ENCODE assay signal across 8 mouse cellular contexts in the genomic region with DNA sequence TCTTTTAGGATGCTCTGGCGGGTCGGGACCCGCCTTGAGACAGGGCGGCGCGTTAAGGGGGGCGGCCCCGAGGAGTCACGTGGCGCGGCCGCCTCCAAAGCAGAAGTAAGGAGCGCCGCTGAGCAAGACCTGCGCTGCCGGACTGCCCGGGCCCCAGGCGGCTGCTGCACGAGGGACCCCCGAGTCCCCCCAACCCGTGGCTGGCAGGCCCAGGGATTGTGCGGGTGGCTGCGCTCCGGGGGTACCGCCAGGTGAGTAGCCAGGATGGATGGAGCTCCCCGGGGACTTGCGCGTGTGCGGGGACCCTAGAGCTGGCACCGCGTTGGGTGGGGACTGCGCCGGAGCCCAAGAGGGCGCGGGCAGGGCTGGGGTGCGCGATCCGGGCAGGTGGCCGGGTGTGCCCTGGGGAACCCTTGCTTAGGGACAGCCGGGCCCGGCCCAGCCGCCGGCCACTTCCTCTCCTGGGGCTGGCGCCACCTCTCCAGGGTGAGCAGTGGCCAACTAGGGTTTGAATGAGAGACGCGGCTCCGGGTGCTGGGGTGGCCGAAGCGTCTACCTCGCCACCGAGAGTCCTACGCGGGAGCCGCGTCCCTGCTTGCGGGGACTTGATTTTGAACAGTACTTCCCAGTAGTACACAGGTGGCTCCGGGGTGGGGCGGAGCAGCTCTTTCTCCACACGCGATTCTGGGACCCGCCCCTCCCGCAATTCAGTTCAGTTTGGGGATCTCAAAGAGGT. TPM values are rescaled to one million over a fixed set of nuclear protein-coding genes. Genes with fewer than 3 reads are reported as not detected.
DNase-seq lines count a peak whose midpoint lies in the region; TF ChIP-seq lines count a peak whose summit lies in the region.

Plcg2 (plus strand) TSS at position 113 of the 736 bp plus-strand sequence.

- no peak for TF ChIP-seq CTCF in testis, adult 2 months (IDR thresholded peaks at IDR 0.05; ENCODE audit: control insufficient read depth, insufficient read depth, insufficient replicate concordance, low read depth, low read length)
- no peak for TF ChIP-seq CTCF in embryonic fibroblast, embryonic 13.5 days (IDR thresholded peaks at IDR 0.05; ENCODE audit: borderline replicate concordance, insufficient read depth, low read length)

- H3K4me1 ChIP-seq in testis, adult 2 months (ENCODE audit: control insufficient read depth, insufficient read depth, low read length) = peaks cover 9% of the 10 kb centered on the region
- H3K4me1 ChIP-seq in embryonic fibroblast, embryonic 13.5 days (ENCODE audit: control insufficient read depth, insufficient read depth, low read length) = no peaks in the 10 kb centered on the region
- peaks cover 70% of the 10 kb centered on the region for H3K4me1 ChIP-seq in megakaryocyte, embryonic 14.5 days

- no peaks in the 10 kb centered on the region for H3K27me3 ChIP-seq in testis, adult 2 months (ENCODE audit: control insufficient read depth, insufficient read depth, low read length)
- no peaks in the 10 kb centered on the region for H3K27me3 ChIP-seq in megakaryocyte, embryonic 14.5 days (replicated peaks)

- no peaks in the 10 kb centered on the region for H3K36me3 ChIP-seq in testis, adult 2 months (ENCODE audit: control insufficient read depth, insufficient read depth, low read length)
- peaks cover 27% of the 10 kb centered on the region for H3K36me3 ChIP-seq in megakaryocyte, embryonic 14.5 days (replicated peaks; ENCODE audit: low read length)

- peak within 1 kb of the TSS; percentile 47 for H3K4me3 ChIP-seq in testis, adult 2 months (ENCODE audit: control insufficient read depth, low read depth, low read length)
- peak within 1 kb of the TSS; percentile 69 for H3K4me3 ChIP-seq in embryonic fibroblast, embryonic 13.5 days (ENCODE audit: insufficient read depth, low read length)
- peak within 1 kb of the TSS; percentile 95 for H3K4me3 ChIP-seq in megakaryocyte, embryonic 14.5 days (replicated peaks)

- no peak for TF ChIP-seq POLR2A in testis, adult 2 months (IDR thresholded peaks at IDR 0.05; ENCODE audit: control insufficient read depth, low read depth, low read length)
- TF ChIP-seq POLR2A in embryonic fibroblast, embryonic 13.5 days (IDR thresholded peaks at IDR 0.05; ENCODE audit: low read depth, low read length) = no peak

- H3K9me3 ChIP-seq in megakaryocyte, embryonic 14.5 days = no peaks in the 10 kb centered on the region

- no peak within 1 kb of the TSS for H3K27ac ChIP-seq in testis, adult 2 months (ENCODE audit: control insufficient read depth, insufficient read depth, low read depth, low read length)
- H3K27ac ChIP-seq in embryonic fibroblast, embryonic 13.5 days (ENCODE audit: insufficient read depth, low read length) = no peak within 1 kb of the TSS

- intact Hi-C loops in heart, postnatal 14 days (cut with DNase I) = no loop called here

- DNase-seq in testis, postnatal 14 days (ENCODE audit: low spot score) = no peak
- peak; percentile 49 to 52 for DNase-seq in heart, postnatal 14 days
- DNase-seq in kidney, postnatal 4 days = peak; percentile 52 to 69
- peak; percentile 14 for DNase-seq in right cerebral cortex, postnatal 4 days
- no peak for DNase-seq in cerebellum, adult 11-12 months

RNA-seq across cellular contexts. Expression of gene Plcg2, which starts in this region (rescaled TPM):
- polyA plus RNA-seq in testis, adult 2 months (2012; rRNA removed) = 4.6 and 5.0 TPM in 2 replicates
- 2.6 and 3.2 TPM in 2 replicates for polyA plus RNA-seq in embryonic fibroblast, embryonic 13.5 days (2011; ENCODE audit: insufficient read length, low read depth, missing spikeins)
- total RNA-seq in heart, postnatal 14 days (2021) = 1 to 10 TPM; 6.7 to 9.2 TPM
- polyA plus RNA-seq in megakaryocyte, embryonic 14.5 days (2012; ENCODE audit: insufficient read depth, low replicate concordance) = 36.0 and 76.6 TPM in 2 replicates

Comparison
In these comparisons a context has a peak if more than half of its experiments do, and no peak if none do; other contexts are left out.
1. DNase-seq: peak in heart, postnatal 14 days (2 of 2), kidney, postnatal 4 days (2 of 2) and right cerebral cortex, postnatal 4 days (single experiment); none in testis, postnatal 14 days (single experiment) and cerebellum, adult 11-12 months (single experiment).
2. Peak in every context shown above with its lines, with median percentiles within 50 percentile points of each other: H3K4me3 ChIP-seq.